Mouse (Mus musculus): ENCODE measurements around the gene Mmgt2. TPM values are rescaled to one million over a fixed set of nuclear protein-coding genes. Genes with fewer than 3 reads are reported as not detected.

The Mmgt2 gene
- polyA plus RNA-seq, 1 experiment from 2014 or later: 42.7 TPM

DNA sequence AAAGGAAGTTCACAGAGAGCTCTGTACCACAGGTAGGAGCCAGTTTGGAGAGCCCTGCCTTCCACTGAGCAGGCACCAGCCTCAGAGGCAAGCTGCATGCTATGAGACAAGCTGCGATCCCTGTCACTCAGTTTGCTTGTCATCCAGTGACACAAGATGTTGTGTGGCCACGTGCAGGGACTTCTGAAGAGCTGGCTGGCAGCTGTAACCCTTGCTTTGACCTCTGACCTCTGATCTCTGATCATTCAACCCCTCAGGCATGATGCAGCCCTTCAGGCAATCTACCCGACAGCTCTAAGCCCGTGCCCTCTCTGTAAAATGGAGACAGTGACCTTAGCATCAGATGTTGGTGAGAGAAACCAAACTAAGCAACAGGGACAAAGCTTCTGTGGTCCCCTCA is 25.6 kb upstream of the Mmgt2 start:
- Histone ChIP-seq H3K4me3 (ENCODE audit: low read depth, low read length) (no peak overlapping the region), H3K4me1 (ENCODE audit: insufficient read depth) (no peaks in the 10 kb centered on the region), H3K27ac (ENCODE audit: low read depth) (no peak overlapping the region), H3K9ac (no peak overlapping the region), H3K4me2 (no peak overlapping the region), H3K9me3 (ENCODE audit: low read depth, low read length) (no peaks in the 10 kb centered on the region), H3K27me3 (ENCODE audit: insufficient read depth, low read length) (no peaks in the 10 kb centered on the region), H3K36me3 (ENCODE audit: insufficient read depth) (peaks cover 15% of the 10 kb centered on the region; the same call in 1 of the 2 replicates)
- 46% methylated on average over 4 of the region's 4 CpGs for WGBS
- no peak for ATAC-seq (ENCODE audit: insufficient read depth)
- no peak for TF ChIP-seq CTCF (IDR thresholded peaks at IDR 0.05; ENCODE audit: low read depth)
- DNase-seq: no peak

DNA sequence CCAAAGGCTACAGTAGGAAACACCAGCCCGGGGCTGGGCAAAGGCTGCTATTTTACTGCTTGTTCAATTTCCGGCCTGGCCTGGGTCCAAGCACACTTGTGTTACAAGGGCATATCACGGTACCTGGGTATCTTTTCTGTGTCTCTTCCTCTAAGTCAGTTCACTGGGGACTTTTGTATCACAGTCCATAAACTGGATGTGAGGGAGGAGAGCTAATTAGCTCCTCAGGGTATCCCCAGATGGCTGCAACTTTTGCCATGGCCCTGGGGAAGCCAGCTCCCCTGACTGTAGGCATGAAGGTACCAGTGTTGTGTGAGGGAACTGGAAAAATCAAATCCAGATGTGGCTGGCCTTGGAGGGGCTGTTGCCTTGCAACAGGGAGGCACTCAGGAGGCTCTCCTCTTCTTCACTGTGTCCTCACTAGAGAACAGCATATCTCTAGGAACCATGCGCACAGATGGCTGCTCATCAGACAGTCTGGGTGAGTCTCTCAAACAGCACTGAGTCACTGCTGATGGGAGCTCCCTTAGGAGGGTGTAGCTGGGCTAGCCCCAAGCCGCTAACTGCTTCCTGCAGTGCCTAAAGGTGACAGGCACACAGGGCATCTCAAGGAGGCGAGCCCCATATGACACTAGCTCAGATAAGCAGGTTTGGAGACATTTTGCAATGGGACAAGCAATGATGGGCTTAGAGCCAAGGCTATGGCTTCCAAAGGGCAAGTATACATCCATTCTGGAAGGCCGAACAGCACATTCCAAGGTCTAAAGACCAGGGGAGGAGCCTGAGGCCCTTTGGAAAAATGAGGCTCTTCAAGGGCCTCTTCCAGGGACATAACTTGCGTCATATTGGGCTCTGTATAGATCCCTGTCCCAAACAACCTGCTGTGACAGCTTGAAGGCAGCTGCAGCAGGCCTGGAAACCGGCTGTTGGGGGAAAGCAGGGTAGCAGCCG is 23.8 kb upstream of the Mmgt2 start:
- Histone ChIP-seq H3K36me3 (ENCODE audit: insufficient read depth) (peaks cover 2% of the 10 kb centered on the region; the same call in 1 of the 2 replicates), H3K9me3 (ENCODE audit: low read depth, low read length) (no peaks in the 10 kb centered on the region), H3K9ac (no peak overlapping the region), H3K4me2 (no peak overlapping the region), H3K27me3 (ENCODE audit: insufficient read depth, low read length) (no peaks in the 10 kb centered on the region), H3K4me3 (ENCODE audit: low read depth, low read length) (no peak overlapping the region), H3K27ac (ENCODE audit: low read depth) (no peak overlapping the region; the same call in 1 of the 2 replicates), H3K4me1 (ENCODE audit: insufficient read depth) (peaks cover 10% of the 10 kb centered on the region)
- ATAC-seq (ENCODE audit: insufficient read depth): peak; percentile 83
- peak; percentile 74 for DNase-seq
- 47% methylated on average over 10 of the region's 10 CpGs for WGBS
- TF ChIP-seq CTCF (IDR thresholded peaks at IDR 0.05; ENCODE audit: low read depth): no peak

DNA sequence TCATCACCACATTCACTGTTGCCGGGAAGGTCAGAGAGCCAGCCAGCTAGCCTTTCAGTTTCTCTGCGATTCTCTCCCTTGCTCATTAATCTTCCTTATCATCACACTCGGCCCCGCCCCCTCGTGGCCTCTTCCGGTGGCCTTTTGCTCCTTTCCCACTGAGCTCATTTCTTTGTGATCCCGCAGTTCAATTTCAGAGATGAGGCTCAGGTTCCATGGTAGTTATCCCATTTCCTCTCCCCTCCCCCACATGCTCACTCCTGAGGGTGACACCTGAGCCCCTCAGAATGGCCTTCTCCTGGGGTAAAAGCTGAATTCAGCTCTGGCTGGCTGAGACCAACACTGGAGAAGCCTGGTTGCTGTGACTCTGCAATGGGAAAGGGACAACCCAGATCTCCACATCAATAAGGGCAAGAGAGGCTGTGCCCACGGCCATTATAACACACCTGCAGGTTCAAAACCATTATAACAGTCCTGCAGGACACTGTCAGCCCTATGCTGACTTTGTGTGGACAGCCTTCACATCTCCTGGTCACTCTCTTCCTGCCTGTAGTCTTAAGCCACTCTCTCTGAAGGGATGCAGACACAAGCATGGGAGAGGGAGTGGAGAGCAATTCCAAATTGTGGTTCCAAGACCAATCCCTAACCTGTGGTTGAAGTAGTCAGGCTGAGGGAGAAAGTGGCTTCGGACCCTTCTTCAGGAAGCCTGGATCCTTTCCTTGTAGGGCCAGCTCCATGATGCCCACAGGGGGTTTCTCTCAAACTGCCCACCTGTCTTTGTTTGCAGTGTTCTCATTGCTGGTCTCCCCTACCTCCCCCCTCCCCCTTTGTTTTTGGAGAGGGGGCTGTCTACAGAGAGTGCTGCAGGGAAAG is 18.9 kb upstream of the Mmgt2 start:
- DNase-seq: peak; percentile 17
- no peaks in the 10 kb centered on the region for H3K27me3 ChIP-seq (ENCODE audit: insufficient read depth, low read length)
- H3K9me3 ChIP-seq (ENCODE audit: low read depth, low read length): no peaks in the 10 kb centered on the region
- peaks cover 18% of the 10 kb centered on the region for H3K4me1 ChIP-seq (ENCODE audit: insufficient read depth)
- H3K4me2 ChIP-seq: peak overlapping the region; percentile 25; the same call in 1 of the 2 replicates
- H3K36me3 ChIP-seq (ENCODE audit: insufficient read depth): no peaks in the 10 kb centered on the region
- no peak overlapping the region for H3K4me3 ChIP-seq (ENCODE audit: low read depth, low read length)
- no peak overlapping the region for H3K9ac ChIP-seq
- no peak for ATAC-seq (ENCODE audit: insufficient read depth)
- no peak for TF ChIP-seq CTCF (IDR thresholded peaks at IDR 0.05; ENCODE audit: low read depth)
- peak overlapping the region; percentile 28; the same call in 1 of the 2 replicates for H3K27ac ChIP-seq (ENCODE audit: low read depth)
- 8% methylated on average over 9 of the region's 9 CpGs for WGBS

- no peak for TF ChIP-seq CTCF (IDR thresholded peaks at IDR 0.05; ENCODE audit: low read depth)
- no peak overlapping the region for H3K4me3 ChIP-seq (ENCODE audit: low read depth, low read length)
- WGBS: 5% methylated on average over 11 of the region's 11 CpGs
Observed at GRCm38 (mm10) chr11:62630225-62630821, 18.1 kb upstream of the Mmgt2 start.

DNA sequence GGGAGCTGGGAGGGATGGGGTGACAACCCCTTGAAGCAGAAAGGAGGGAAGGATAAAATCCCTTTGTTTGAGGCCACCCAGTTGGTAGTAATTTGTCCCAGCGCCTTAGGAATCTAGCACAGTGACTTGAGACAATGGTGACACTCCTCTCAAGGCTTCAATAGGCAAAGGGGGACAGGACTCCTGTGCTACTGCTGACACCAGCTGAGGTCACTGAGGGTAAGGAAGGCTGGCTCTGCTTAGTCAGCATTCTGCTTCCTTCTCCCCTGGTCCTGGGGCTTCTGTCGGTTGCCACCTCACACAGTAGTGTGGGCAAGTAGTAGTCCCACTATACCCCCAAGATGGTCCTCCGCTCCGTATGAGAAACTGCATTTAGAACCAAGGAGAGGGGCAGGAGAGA is 17.3 kb upstream of the Mmgt2 start:
- Histone ChIP-seq H3K36me3 (ENCODE audit: insufficient read depth) (no peaks in the 10 kb centered on the region), H3K4me1 (ENCODE audit: insufficient read depth) (peaks cover 18% of the 10 kb centered on the region), H3K9me3 (ENCODE audit: low read depth, low read length) (no peaks in the 10 kb centered on the region), H3K27ac (ENCODE audit: low read depth) (no peak overlapping the region), H3K9ac (no peak overlapping the region), H3K4me2 (no peak overlapping the region), H3K4me3 (ENCODE audit: low read depth, low read length) (no peak overlapping the region), H3K27me3 (ENCODE audit: insufficient read depth, low read length) (no peaks in the 10 kb centered on the region)
- 47% methylated on average over 4 of the region's 4 CpGs for WGBS
- ATAC-seq (ENCODE audit: insufficient read depth) (no peak), DNase-seq (no peak)
- TF ChIP-seq CTCF (IDR thresholded peaks at IDR 0.05; ENCODE audit: low read depth): no peak

More at GRCm38 (mm10) chr11:62630225-62630821, 18.1 kb upstream of the Mmgt2 start:
- peak overlapping the region; percentile 4; the same call in 1 of the 2 replicates for H3K9ac ChIP-seq
- peaks cover 18% of the 10 kb centered on the region for H3K4me1 ChIP-seq (ENCODE audit: insufficient read depth)
- DNase-seq (no peak), ATAC-seq (ENCODE audit: insufficient read depth) (no peak)
- H3K4me2 ChIP-seq: peak overlapping the region; percentile 25
- no peaks in the 10 kb centered on the region for H3K36me3 ChIP-seq (ENCODE audit: insufficient read depth)
- H3K9me3 ChIP-seq (ENCODE audit: low read depth, low read length): no peaks in the 10 kb centered on the region
- H3K27me3 ChIP-seq (ENCODE audit: insufficient read depth, low read length): no peaks in the 10 kb centered on the region
- H3K27ac ChIP-seq (ENCODE audit: low read depth): no peak overlapping the region

GRCm38 (mm10) chr11:62635406-62635805 is 13.1 kb upstream of the Mmgt2 start:
- WGBS: 44% methylated on average over 3 of the region's 3 CpGs
- Histone ChIP-seq H3K27ac (ENCODE audit: low read depth) (no peak overlapping the region), H3K4me2 (no peak overlapping the region), H3K9me3 (ENCODE audit: low read depth, low read length) (no peaks in the 10 kb centered on the region), H3K36me3 (ENCODE audit: insufficient read depth) (no peaks in the 10 kb centered on the region), H3K4me1 (ENCODE audit: insufficient read depth) (peaks cover 8% of the 10 kb centered on the region), H3K9ac (no peak overlapping the region), H3K4me3 (ENCODE audit: low read depth, low read length) (no peak overlapping the region), H3K27me3 (ENCODE audit: insufficient read depth, low read length) (no peaks in the 10 kb centered on the region)
- no peak for TF ChIP-seq CTCF (IDR thresholded peaks at IDR 0.05; ENCODE audit: low read depth)
- ATAC-seq (ENCODE audit: insufficient read depth) (no peak), DNase-seq (peak; percentile 48)
